Comparison of ENCODE assay signal across 8 mouse cellular contexts in the genomic region with DNA sequence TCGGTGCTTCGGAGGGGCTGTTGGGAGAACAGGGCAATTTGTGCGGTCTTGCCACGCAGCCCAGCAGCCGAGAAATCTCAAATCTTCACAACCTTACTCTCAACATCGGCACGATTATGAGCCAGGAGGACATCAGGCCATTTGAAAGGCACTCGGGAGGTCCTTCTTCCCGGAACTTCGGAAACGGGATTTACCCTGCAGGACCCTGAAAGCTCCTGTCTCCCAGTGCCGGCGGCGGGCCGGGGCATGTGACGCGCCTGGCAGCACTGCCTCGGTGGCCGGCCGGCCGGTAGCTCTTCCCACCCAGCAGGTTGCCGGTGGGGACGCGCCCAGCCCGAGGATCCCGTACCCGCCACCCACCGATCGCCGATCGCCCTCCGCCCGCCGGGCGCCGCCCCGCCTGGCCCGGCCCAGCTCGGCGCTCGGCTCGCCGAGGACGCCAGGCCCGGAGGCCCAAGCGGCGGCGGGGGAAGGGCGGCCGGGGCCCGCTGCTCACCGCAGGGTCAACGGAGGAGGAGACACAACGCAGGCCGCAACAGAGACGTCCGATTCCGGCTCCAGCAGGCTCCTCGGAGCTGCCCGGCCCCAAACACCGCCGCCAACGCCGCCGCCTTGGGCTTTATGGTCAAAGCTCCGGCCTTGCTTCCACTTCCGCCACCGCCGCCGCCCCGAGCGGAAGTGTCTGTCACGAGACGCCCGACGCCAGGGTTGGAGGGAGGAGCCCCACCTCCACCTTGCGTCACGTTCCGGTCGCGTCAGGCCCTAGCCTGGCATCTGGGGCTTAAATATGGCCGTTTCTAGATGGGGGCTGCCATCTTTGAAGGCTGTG. TPM values are rescaled to one million over a fixed set of nuclear protein-coding genes. Genes with fewer than 3 reads are reported as not detected.
DNase-seq lines count a peak whose midpoint lies in the region; ATAC-seq and TF ChIP-seq lines count a peak whose summit lies in the region.

TSS of gene Rab7 (minus strand) at position 694 of the 829 bp plus-strand sequence.

- peaks cover 34% of the 10 kb centered on the region for H3K36me3 ChIP-seq in G1E (replicated peaks)
- no peaks in the 10 kb centered on the region for H3K36me3 ChIP-seq in forebrain, embryonic 16.5 days (ENCODE audit: control insufficient read depth, insufficient read depth)
- 0 out of 2 replicates have a peak, but pooled peaks cover under 1% of the 10 kb centered on the region for H3K36me3 ChIP-seq in lung, embryonic 14.5 days (ENCODE audit: insufficient read depth)
- no peaks in the 10 kb centered on the region for H3K36me3 ChIP-seq in thymus, adult 2 months (ENCODE audit: control insufficient read depth, insufficient read depth, low read length)

- peak; percentile 68 for TF ChIP-seq POLR2A in olfactory bulb, adult 2 months (IDR thresholded peaks at IDR 0.05; ENCODE audit: insufficient read depth, low read depth, low read length)
- peak; percentile 79 for TF ChIP-seq POLR2A in thymus, adult 2 months (IDR thresholded peaks at IDR 0.05; ENCODE audit: control insufficient read depth, extremely low read depth, insufficient read depth, low read length, poor library complexity)

- no peaks in the 10 kb centered on the region for H3K9me3 ChIP-seq in G1E (replicated peaks)
- no peaks in the 10 kb centered on the region for H3K9me3 ChIP-seq in forebrain, embryonic 16.5 days (ENCODE audit: control insufficient read depth, low read length)
- no peaks in the 10 kb centered on the region for H3K9me3 ChIP-seq in lung, embryonic 14.5 days (ENCODE audit: low read depth, low read length)

- under 1% methylated on average over 67 of the region's 82 CpGs for WGBS in forebrain, embryonic 16.5 days
- WGBS in lung, embryonic 14.5 days, result under 1% methylated on average over 78 of the region's 82 CpGs
- WGBS in olfactory bulb, adult 2 months, result under 1% methylated on average over 78 of the region's 82 CpGs
- under 1% methylated on average over 82 of the region's 82 CpGs for WGBS in thymus, adult 2 months

- H3K4me2 ChIP-seq in forebrain, embryonic 16.5 days (ENCODE audit: low read length), result peak within 1 kb of the TSS; percentile 73
- peak within 1 kb of the TSS; percentile 87 for H3K4me2 ChIP-seq in lung, embryonic 14.5 days

- DNase-seq in G1E (ENCODE audit: low spot score), result peak; percentile 91
- DNase-seq in cerebellum, adult 18-20 months, result peak; percentile 95 to 98
- DNase-seq in heart, postnatal 36 days, result peak; percentile 95
- peak; percentile 98 for DNase-seq in layer of hippocampus, adult 2 months (ENCODE audit: low spot score in 2 of 2)
- DNase-seq in lung, embryonic 14.5 days, result peak; percentile 98
- DNase-seq in thymus, adult 2 months, result peak; percentile 89

- H3K4me3 ChIP-seq in G1E (ENCODE audit: low read depth, low read length), result peak within 1 kb of the TSS; percentile 93
- H3K4me3 ChIP-seq in forebrain, embryonic 16.5 days (replicated peaks; ENCODE audit: low read length), result peak within 1 kb of the TSS; percentile 85
- peak within 1 kb of the TSS; percentile 66 for H3K4me3 ChIP-seq in layer of hippocampus, adult 2 months
- peak within 1 kb of the TSS; percentile 97 for H3K4me3 ChIP-seq in lung, embryonic 14.5 days (ENCODE audit: low read depth, low read length)
- H3K4me3 ChIP-seq in olfactory bulb, adult 2 months (ENCODE audit: insufficient read depth, low read depth, low read length), result peak within 1 kb of the TSS; percentile 74
- H3K4me3 ChIP-seq in thymus, adult 2 months (ENCODE audit: control insufficient read depth, insufficient read depth, low read length), result peak within 1 kb of the TSS; percentile 72

- H3K4me1 ChIP-seq in G1E (ENCODE audit: insufficient read depth, low read depth, low read length), result peaks cover 57% of the 10 kb centered on the region
- peaks cover 27% of the 10 kb centered on the region for H3K4me1 ChIP-seq in forebrain, embryonic 16.5 days (replicated peaks; ENCODE audit: control insufficient read depth, insufficient read depth, low read length)
- H3K4me1 ChIP-seq in lung, embryonic 14.5 days (ENCODE audit: insufficient read depth), result 0 out of 2 replicates have a peak, but pooled peaks cover 9% of the 10 kb centered on the region
- H3K4me1 ChIP-seq in olfactory bulb, adult 2 months (ENCODE audit: control insufficient read depth, insufficient read depth, low read length), result peaks cover 8% of the 10 kb centered on the region
- H3K4me1 ChIP-seq in thymus, adult 2 months (replicated peaks; ENCODE audit: control insufficient read depth, insufficient read depth, low read length), result peaks cover 9% of the 10 kb centered on the region; the same call in 1 of the 2 replicates

- no peak for TF ChIP-seq CTCF in G1E (IDR thresholded peaks at IDR 0.05; ENCODE audit: low read depth, low read length)
- no peak for TF ChIP-seq CTCF in layer of hippocampus, adult 2 months (conservative IDR thresholded peaks at IDR 0.05)
- TF ChIP-seq CTCF in lung, embryonic 14.5 days (IDR thresholded peaks at IDR 0.05; ENCODE audit: low read depth), result no peak
- no peak for TF ChIP-seq CTCF in olfactory bulb, adult 2 months (IDR thresholded peaks at IDR 0.05; ENCODE audit: insufficient read depth, low read depth, low read length)
- TF ChIP-seq CTCF in thymus, adult 2 months (IDR thresholded peaks at IDR 0.05; ENCODE audit: borderline replicate concordance, control insufficient read depth, extremely low read depth, insufficient read depth, low read length, poor library complexity), result peak; percentile 16; the same call in 1 of the 2 replicates

- intact Hi-C loops in heart, postnatal 36 days (cut with DNase I), result no loop called here

- H3K9ac ChIP-seq in forebrain, embryonic 16.5 days (replicated peaks; ENCODE audit: low read depth, low read length), result peak within 1 kb of the TSS; percentile 91
- peak within 1 kb of the TSS; percentile 92 for H3K9ac ChIP-seq in lung, embryonic 14.5 days

- peak; percentile 97 for ATAC-seq in G1E (ENCODE audit: extremely low read depth, insufficient number of reproducible peaks, low FRiP score, poor library complexity, severe bottlenecking)
- ATAC-seq in forebrain, embryonic 16.5 days, result peak; percentile 100
- peak; percentile 99 for ATAC-seq in lung, embryonic 14.5 days (ENCODE audit: insufficient read depth)

- peak within 1 kb of the TSS; percentile 52 for H3K27ac ChIP-seq in forebrain, embryonic 16.5 days (ENCODE audit: low read length)
- peak within 1 kb of the TSS; percentile 91 for H3K27ac ChIP-seq in layer of hippocampus, adult 2 months
- H3K27ac ChIP-seq in lung, embryonic 14.5 days (ENCODE audit: low read depth), result peak within 1 kb of the TSS; percentile 77
- H3K27ac ChIP-seq in olfactory bulb, adult 2 months (ENCODE audit: insufficient read depth, low read depth, low read length), result peak within 1 kb of the TSS; percentile 62
- H3K27ac ChIP-seq in thymus, adult 2 months (ENCODE audit: control insufficient read depth, insufficient read depth, low read length), result no peak within 1 kb of the TSS

- no peaks in the 10 kb centered on the region for H3K27me3 ChIP-seq in G1E (ENCODE audit: insufficient read depth, low read length)
- H3K27me3 ChIP-seq in forebrain, embryonic 16.5 days (replicated peaks; ENCODE audit: control insufficient read depth, insufficient read depth, low read length), result 0 out of 2 replicates have a peak, but pooled peaks cover 7% of the 10 kb centered on the region
- H3K27me3 ChIP-seq in lung, embryonic 14.5 days (ENCODE audit: insufficient read depth, low read length), result no peaks in the 10 kb centered on the region
- H3K27me3 ChIP-seq in thymus, adult 2 months (ENCODE audit: control insufficient read depth, insufficient read depth, low read length), result no peaks in the 10 kb centered on the region

RNA-seq across cellular contexts. Expression of gene Rab7, which starts in this region (rescaled TPM):
- 419 and 473 TPM in 2 replicates for total RNA-seq in G1E (2014; fragmentation: Nextera tagmentation)
- 80.7 and 101 TPM in 2 replicates for total RNA-seq in G1E (2017)
- polyA plus RNA-seq in G1E (2012), result 89.5 and 89.9 TPM in 2 replicates
- 343 TPM in 2 replicates for polyA plus RNA-seq in forebrain, embryonic 16.5 days (2015; fragmentation: Nextera tagmentation; extraction: Ambion mirVana)
- total RNA-seq in heart, postnatal 36 days (2021), result 100 to 1,000 TPM; 253 to 304 TPM
- 100 to 1,000 TPM; 305 to 332 TPM for total RNA-seq in layer of hippocampus, adult 2 months (2021)
- polyA plus RNA-seq in lung, embryonic 14.5 days (2014; fragmentation: Nextera tagmentation; extraction: Ambion mirVana), result 216 and 218 TPM in 2 replicates
- 304 TPM in 1 of 2 replicates, not detected in the other for polyA plus RNA-seq in olfactory bulb, adult 2 months (2012; ENCODE audit: insufficient read depth, insufficient read length, low replicate concordance, missing spikeins)
- 145 and 148 TPM in 2 replicates for polyA plus RNA-seq in thymus, adult 2 months (2012; rRNA removed)
